20 mouse cellular contexts compared by ENCODE assay signal in genomic region chr13:68793286-68793685, GRCm38 (mm10).
DNase-seq lines count a peak whose midpoint lies in the region; ATAC-seq and TF ChIP-seq lines count a peak whose summit lies in the region.
"Had no signal": no experiment of that assay in that cellular context is flagged by ENCODE, and none has a peak within 500 bp of the region (broad histone marks: within the 10 kb centered on the region; RNA-seq: fewer than 3 reads in every experiment).

No protein-coding gene starts in this region.

- H3K9ac ChIP-seq in lung, embryonic 15.5 days, result no peak overlapping the region
- H3K9ac ChIP-seq: embryonic facial prominence, embryonic 15.5 days; midbrain, embryonic 12.5 days; neural tube, embryonic 15.5 days had no signal

- ATAC-seq in lung, embryonic 15.5 days (ENCODE audit: borderline replicate concordance, extremely low read depth, low FRiP score, low TSS enrichment), result peak; percentile 92
- ATAC-seq: hindbrain, embryonic 16.5 days had no signal

- TF ChIP-seq POLR2A in kidney, adult 2 months (IDR thresholded peaks at IDR 0.05; ENCODE audit: low read depth, low read length), result no peak

- no peak overlapping the region for H3K27ac ChIP-seq in heart, embryonic 10.5 days
- H3K27ac ChIP-seq in lung, embryonic 15.5 days, result peak overlapping the region; percentile 56; the same call in 1 of the 2 replicates
- H3K27ac ChIP-seq in kidney, adult 2 months (ENCODE audit: insufficient read depth, low read depth, low read length), result no peak overlapping the region
- H3K27ac ChIP-seq: embryonic facial prominence, embryonic 15.5 days; heart, adult 2 months; macrophage; midbrain, embryonic 12.5 days; neural tube, embryonic 15.5 days had no signal

- no peaks in the 10 kb centered on the region for H3K4me1 ChIP-seq in heart, embryonic 10.5 days
- H3K4me1 ChIP-seq in lung, embryonic 15.5 days, result 0 out of 2 replicates have a peak, but pooled peaks cover 11% of the 10 kb centered on the region
- no peaks in the 10 kb centered on the region for H3K4me1 ChIP-seq in kidney, adult 2 months (ENCODE audit: control insufficient read depth, insufficient read depth, low read length)
- H3K4me1 ChIP-seq: embryonic facial prominence, embryonic 15.5 days; midbrain, embryonic 12.5 days; neural tube, embryonic 15.5 days had no signal

- H3K36me3 ChIP-seq in heart, embryonic 10.5 days, result no peaks in the 10 kb centered on the region
- H3K36me3 ChIP-seq in lung, embryonic 15.5 days, result 0 out of 2 replicates have a peak, but pooled peaks cover 7% of the 10 kb centered on the region
- no peaks in the 10 kb centered on the region for H3K36me3 ChIP-seq in kidney, adult 2 months (ENCODE audit: control insufficient read depth, insufficient read depth, low read length)
- H3K36me3 ChIP-seq: embryonic facial prominence, embryonic 15.5 days; midbrain, embryonic 12.5 days; neural tube, embryonic 15.5 days had no signal

- no peak for TF ChIP-seq CTCF in kidney, adult 2 months (conservative IDR thresholded peaks at IDR 0.05; ENCODE audit: insufficient read depth, insufficient read length, low read depth, low read length)

- no peak overlapping the region for H3K4me3 ChIP-seq in heart, embryonic 10.5 days
- H3K4me3 ChIP-seq in lung, embryonic 15.5 days, result no peak overlapping the region
- H3K4me3 ChIP-seq in kidney, adult 2 months (ENCODE audit: insufficient read depth, low read depth, low read length), result no peak overlapping the region
- H3K4me3 ChIP-seq: embryonic facial prominence, embryonic 15.5 days; heart, adult 2 months; midbrain, embryonic 12.5 days; neural tube, embryonic 15.5 days had no signal

- no peaks in the 10 kb centered on the region for H3K27me3 ChIP-seq in heart, embryonic 10.5 days (ENCODE audit: insufficient read depth, poor library complexity, severe bottlenecking)
- H3K27me3 ChIP-seq in lung, embryonic 15.5 days, result no peaks in the 10 kb centered on the region
- no peaks in the 10 kb centered on the region for H3K27me3 ChIP-seq in kidney, adult 2 months (replicated peaks; ENCODE audit: control insufficient read depth, insufficient read depth, low read length)
- H3K27me3 ChIP-seq: embryonic facial prominence, embryonic 15.5 days; midbrain, embryonic 12.5 days; neural tube, embryonic 15.5 days had no signal

- peak; percentile 32 for DNase-seq in heart, adult 8-10 months (ENCODE audit: low spot score)
- no peak for DNase-seq in heart, embryonic 10.5 days (ENCODE audit: low spot score)
- DNase-seq in urinary bladder, postnatal 36 days (ENCODE audit: low spot score in 2 of 2), result peak; percentile 8 to 38
- DNase-seq in urinary bladder, postnatal 10 days (ENCODE audit: low spot score), result no peak
- DNase-seq in skeletal muscle tissue, adult 2 months (ENCODE audit: low read depth, low spot score), result peak; percentile 94
- no peak for DNase-seq in natural killer cell, adult 2 months (ENCODE audit: low spot score in 2 of 2)
- DNase-seq in kidney, adult 2 months, result no peak
- DNase-seq: adrenal gland, postnatal 10 days; B cell, adult 2 months; cerebellum, adult 9-10 months; kidney, adult 18-20 months; kidney, postnatal 14 days; right cerebral cortex, postnatal 4 days had no signal

- H3K4me2 ChIP-seq in lung, embryonic 15.5 days, result no peak overlapping the region
- H3K4me2 ChIP-seq: embryonic facial prominence, embryonic 15.5 days; midbrain, embryonic 12.5 days; neural tube, embryonic 15.5 days had no signal

- peaks cover 3% of the 10 kb centered on the region for H3K9me3 ChIP-seq in heart, embryonic 10.5 days
- no peaks in the 10 kb centered on the region for H3K9me3 ChIP-seq in lung, embryonic 15.5 days
- H3K9me3 ChIP-seq: embryonic facial prominence, embryonic 15.5 days; midbrain, embryonic 12.5 days; neural tube, embryonic 15.5 days had no signal

Comparison
In these comparisons a context has a peak if more than half of its experiments do, and no peak if none do; other contexts are left out.
1. DNase-seq: peak in heart, adult 8-10 months (single experiment), urinary bladder, postnatal 36 days (2 of 2) and skeletal muscle tissue, adult 2 months (single experiment); none in heart, embryonic 10.5 days (single experiment), urinary bladder, postnatal 10 days (single experiment), natural killer cell, adult 2 months (0 of 2) and kidney, adult 2 months (single experiment).